Mouse (Mus musculus): ENCODE measurements around the gene Anks1b. TPM values are rescaled to one million over a fixed set of nuclear protein-coding genes. Genes with fewer than 3 reads are reported as not detected.
A peak's percentile ranks its signal among the peaks of the same experiment; 100 is the strongest.

The Anks1b gene
- polyA plus RNA-seq, 1 experiment from 2014 or later = 1.5 TPM

DNA sequence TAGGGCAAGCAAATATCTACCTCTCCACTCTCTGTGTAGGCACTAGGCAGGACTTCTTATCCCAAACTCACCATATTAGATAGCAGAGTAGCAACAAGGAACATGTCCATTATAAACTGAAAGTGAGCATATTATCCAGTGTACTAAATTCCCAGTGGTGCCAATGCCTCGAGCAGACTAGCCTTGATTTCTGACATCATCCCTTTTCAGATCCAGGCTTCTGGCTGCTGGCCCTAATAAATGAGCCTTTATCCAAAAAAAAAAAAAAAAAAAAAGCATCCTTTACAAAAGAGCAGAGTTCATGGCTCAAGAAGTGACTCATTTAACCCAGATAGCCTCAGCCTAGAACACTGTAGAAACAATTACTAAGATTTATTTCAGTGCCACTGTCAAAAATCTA, 568.3 kb downstream of the Anks1b start:
- H3K27me3 ChIP-seq (ENCODE audit: control insufficient read depth, insufficient read depth, low read length) = no peaks in the 10 kb centered on the region
- no peaks in the 10 kb centered on the region for H3K36me3 ChIP-seq (ENCODE audit: control insufficient read depth, insufficient read depth, low read length)
- no peaks in the 10 kb centered on the region for H3K9me3 ChIP-seq (ENCODE audit: control insufficient read depth, low read depth, low read length)
- H3K4me1 ChIP-seq (ENCODE audit: control insufficient read depth, insufficient read depth, low read length) = no peaks in the 10 kb centered on the region
- no peak for ATAC-seq (ENCODE audit: insufficient number of reproducible peaks, insufficient read depth, low FRiP score, low read depth)
- no peak overlapping the region for H3K9ac ChIP-seq (replicated peaks; ENCODE audit: low read depth, low read length)
- H3K4me2 ChIP-seq (replicated peaks; ENCODE audit: low read depth, low read length) = no peak overlapping the region
- no peak overlapping the region for H3K27ac ChIP-seq (ENCODE audit: low read length)
- H3K4me3 ChIP-seq (ENCODE audit: low read depth, low read length) = no peak overlapping the region
- WGBS = 56% methylated on average over 1 of the region's 1 CpGs

DNA sequence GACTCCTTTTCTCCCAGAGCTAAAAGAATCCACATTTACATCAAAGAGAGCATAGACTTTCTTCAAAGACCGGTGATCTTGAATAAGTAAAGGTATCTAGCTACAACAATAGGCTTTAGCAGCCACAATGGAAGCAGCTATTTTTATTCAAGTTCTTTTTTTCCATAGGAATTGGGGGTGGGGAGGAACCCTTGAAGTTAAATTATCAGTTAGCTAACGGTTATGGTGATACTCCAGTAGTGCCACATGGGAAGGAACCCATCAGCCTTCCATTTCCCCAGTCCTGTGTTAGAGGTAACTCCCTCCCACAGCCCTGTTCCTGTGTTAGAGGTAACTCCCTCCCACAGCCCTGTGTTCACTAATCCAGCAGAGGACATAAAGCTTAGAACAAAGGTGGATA, 591.6 kb downstream of the Anks1b start:
- H3K4me3 ChIP-seq (ENCODE audit: low read depth, low read length) = no peak overlapping the region
- no peaks in the 10 kb centered on the region for H3K36me3 ChIP-seq (ENCODE audit: control insufficient read depth, insufficient read depth, low read length)
- no peaks in the 10 kb centered on the region for H3K27me3 ChIP-seq (ENCODE audit: control insufficient read depth, insufficient read depth, low read length)
- H3K4me1 ChIP-seq (ENCODE audit: control insufficient read depth, insufficient read depth, low read length) = no peaks in the 10 kb centered on the region
- 75% methylated on average over 2 of the region's 2 CpGs for WGBS
- no peak overlapping the region for H3K27ac ChIP-seq (ENCODE audit: low read length)
- H3K4me2 ChIP-seq (replicated peaks; ENCODE audit: low read depth, low read length) = no peak overlapping the region
- no peak for ATAC-seq (ENCODE audit: insufficient number of reproducible peaks, insufficient read depth, low FRiP score, low read depth)
- H3K9ac ChIP-seq (replicated peaks; ENCODE audit: low read depth, low read length) = no peak overlapping the region
- no peaks in the 10 kb centered on the region for H3K9me3 ChIP-seq (ENCODE audit: control insufficient read depth, low read depth, low read length)

DNA sequence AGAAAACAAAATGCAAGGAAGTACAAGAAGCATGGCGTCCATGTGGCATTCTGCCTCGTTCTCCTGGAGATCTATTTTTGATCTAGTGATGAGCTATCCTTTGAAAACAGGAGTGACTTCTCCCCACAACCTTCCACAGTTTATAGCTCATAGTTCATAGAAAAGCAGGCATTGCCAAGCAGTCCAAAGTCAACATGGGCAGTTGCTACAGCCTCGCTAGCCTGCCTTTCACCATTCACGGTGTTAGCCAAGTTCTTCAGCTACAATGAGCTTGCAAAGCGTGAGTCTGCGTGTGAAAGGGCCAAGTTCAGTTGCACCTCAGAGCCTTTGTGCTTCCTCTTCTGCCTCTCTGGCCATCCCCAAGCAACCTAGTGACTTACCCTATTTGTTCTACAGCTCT, 592.1 kb downstream of the Anks1b start:
- 91% methylated on average over 6 of the region's 6 CpGs for WGBS
- ATAC-seq (ENCODE audit: insufficient number of reproducible peaks, insufficient read depth, low FRiP score, low read depth) = no peak

DNA sequence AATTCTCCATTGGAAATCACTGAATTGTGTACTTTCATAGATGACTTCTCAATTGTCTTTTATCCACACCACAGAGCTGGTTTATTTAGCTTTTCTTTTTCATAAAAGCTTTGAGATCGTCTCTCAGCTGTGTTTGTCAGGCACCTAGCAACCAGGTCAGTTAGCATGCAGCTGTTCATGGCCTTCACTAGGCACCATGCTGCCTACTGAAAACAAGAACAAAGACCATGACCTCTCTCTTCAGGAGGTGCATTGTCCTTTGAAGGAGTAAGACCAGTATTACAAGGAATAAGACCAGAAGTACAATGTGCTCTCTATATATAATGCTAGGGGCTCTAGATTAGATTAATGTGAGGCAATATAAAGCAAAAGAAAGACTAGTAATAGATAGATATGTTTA, 594.2 kb downstream of the Anks1b start:
- ATAC-seq (ENCODE audit: insufficient number of reproducible peaks, insufficient read depth, low FRiP score, low read depth) = no peak
- 39% methylated on average over 1 of the region's 1 CpGs for WGBS
- H3K36me3 ChIP-seq (ENCODE audit: control insufficient read depth, insufficient read depth, low read length) = no peaks in the 10 kb centered on the region

More for the DNA sequence above, 592.1 kb downstream of the Anks1b start:
- Histone ChIP-seq H3K4me3 (ENCODE audit: low read depth, low read length) (no peak overlapping the region), H3K27me3 (ENCODE audit: control insufficient read depth, insufficient read depth, low read length) (no peaks in the 10 kb centered on the region), H3K9me3 (ENCODE audit: control insufficient read depth, low read depth, low read length) (no peaks in the 10 kb centered on the region), H3K4me1 (ENCODE audit: control insufficient read depth, insufficient read depth, low read length) (no peaks in the 10 kb centered on the region), H3K9ac (replicated peaks; ENCODE audit: low read depth, low read length) (no peak overlapping the region), H3K4me2 (replicated peaks; ENCODE audit: low read depth, low read length) (no peak overlapping the region), H3K27ac (ENCODE audit: low read length) (no peak overlapping the region), H3K36me3 (ENCODE audit: control insufficient read depth, insufficient read depth, low read length) (no peaks in the 10 kb centered on the region)

DNA sequence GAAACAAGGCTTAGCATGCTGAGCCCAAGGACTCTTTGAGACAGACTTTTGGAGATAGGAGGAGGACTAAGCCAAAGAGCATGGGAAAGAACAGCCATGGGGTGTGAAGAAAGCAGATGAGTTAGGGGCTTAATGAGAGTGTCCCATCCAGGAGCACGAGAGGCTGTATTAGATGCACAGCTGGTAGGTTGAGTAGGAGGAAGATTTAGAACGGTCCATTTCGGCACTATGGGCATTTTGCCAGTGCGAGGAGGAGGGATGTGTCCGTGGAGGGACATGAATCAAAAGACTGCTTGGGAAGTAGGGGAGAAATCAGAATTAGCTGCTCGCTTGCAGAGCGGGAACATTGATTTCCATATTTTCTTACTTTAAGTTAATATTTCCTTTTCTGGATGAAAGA, 620.1 kb downstream of the Anks1b start:
- H3K9ac ChIP-seq (replicated peaks; ENCODE audit: low read depth, low read length) = no peak overlapping the region
- no peaks in the 10 kb centered on the region for H3K9me3 ChIP-seq (ENCODE audit: control insufficient read depth, low read depth, low read length)
- H3K4me1 ChIP-seq (ENCODE audit: control insufficient read depth, insufficient read depth, low read length) = no peaks in the 10 kb centered on the region
- H3K36me3 ChIP-seq (ENCODE audit: control insufficient read depth, insufficient read depth, low read length) = no peaks in the 10 kb centered on the region
- no peak for ATAC-seq (ENCODE audit: insufficient number of reproducible peaks, insufficient read depth, low FRiP score, low read depth)
- H3K27me3 ChIP-seq (ENCODE audit: control insufficient read depth, insufficient read depth, low read length) = no peaks in the 10 kb centered on the region
- no peak overlapping the region for H3K4me3 ChIP-seq (ENCODE audit: low read depth, low read length)
- WGBS = 60% methylated on average over 7 of the region's 7 CpGs
- no peak overlapping the region for H3K27ac ChIP-seq (ENCODE audit: low read length)
- H3K4me2 ChIP-seq (replicated peaks; ENCODE audit: low read depth, low read length) = no peak overlapping the region

More for the DNA sequence above, 594.2 kb downstream of the Anks1b start:
- H3K4me2 ChIP-seq (replicated peaks; ENCODE audit: low read depth, low read length) = no peak overlapping the region
- H3K27me3 ChIP-seq (ENCODE audit: control insufficient read depth, insufficient read depth, low read length) = no peaks in the 10 kb centered on the region
- H3K27ac ChIP-seq (ENCODE audit: low read length) = no peak overlapping the region
- H3K4me3 ChIP-seq (ENCODE audit: low read depth, low read length) = no peak overlapping the region
- H3K4me1 ChIP-seq (ENCODE audit: control insufficient read depth, insufficient read depth, low read length) = no peaks in the 10 kb centered on the region
- H3K9ac ChIP-seq (replicated peaks; ENCODE audit: low read depth, low read length) = no peak overlapping the region
- no peaks in the 10 kb centered on the region for H3K9me3 ChIP-seq (ENCODE audit: control insufficient read depth, low read depth, low read length)

DNA sequence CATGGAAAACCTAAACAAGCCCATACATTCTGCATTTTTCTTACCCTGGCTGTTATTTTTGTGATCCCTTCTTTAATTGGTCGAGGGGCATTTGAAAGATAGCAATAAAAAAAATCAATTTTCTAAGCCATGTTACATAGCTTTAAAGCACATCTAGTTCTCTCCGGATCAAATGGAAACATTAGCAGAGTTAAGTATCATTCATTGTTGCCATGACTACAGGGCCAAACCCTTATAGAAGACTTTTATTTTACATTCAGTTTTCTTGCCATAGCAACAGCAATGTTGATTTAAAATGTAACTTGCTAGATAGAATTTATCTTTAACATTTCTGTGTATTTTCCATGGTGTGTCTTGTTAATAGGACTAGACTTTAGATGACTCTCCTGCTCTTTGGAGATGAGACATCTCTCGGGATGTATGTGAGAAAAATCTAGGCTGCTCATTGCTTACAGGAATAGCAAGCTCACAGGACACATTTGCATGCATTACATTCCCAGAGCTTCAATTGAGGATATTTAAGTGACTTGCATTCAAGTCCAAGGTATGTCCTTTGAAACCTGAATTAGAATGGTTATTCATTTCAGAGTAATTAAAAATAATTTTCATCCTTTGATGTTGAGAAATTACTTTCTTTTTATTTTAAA, 620.8 kb downstream of the Anks1b start:
- H3K36me3 ChIP-seq (ENCODE audit: control insufficient read depth, insufficient read depth, low read length) = no peaks in the 10 kb centered on the region
- H3K9ac ChIP-seq (replicated peaks; ENCODE audit: low read depth, low read length) = no peak overlapping the region
- WGBS = 80% methylated on average over 3 of the region's 3 CpGs
- H3K9me3 ChIP-seq (ENCODE audit: control insufficient read depth, low read depth, low read length) = no peaks in the 10 kb centered on the region
- H3K4me2 ChIP-seq (replicated peaks; ENCODE audit: low read depth, low read length) = no peak overlapping the region
- no peaks in the 10 kb centered on the region for H3K4me1 ChIP-seq (ENCODE audit: control insufficient read depth, insufficient read depth, low read length)
- no peak for ATAC-seq (ENCODE audit: insufficient number of reproducible peaks, insufficient read depth, low FRiP score, low read depth)
- H3K27me3 ChIP-seq (ENCODE audit: control insufficient read depth, insufficient read depth, low read length) = no peaks in the 10 kb centered on the region
- no peak overlapping the region for H3K27ac ChIP-seq (ENCODE audit: low read length)
- H3K4me3 ChIP-seq (ENCODE audit: low read depth, low read length) = no peak overlapping the region

DNA sequence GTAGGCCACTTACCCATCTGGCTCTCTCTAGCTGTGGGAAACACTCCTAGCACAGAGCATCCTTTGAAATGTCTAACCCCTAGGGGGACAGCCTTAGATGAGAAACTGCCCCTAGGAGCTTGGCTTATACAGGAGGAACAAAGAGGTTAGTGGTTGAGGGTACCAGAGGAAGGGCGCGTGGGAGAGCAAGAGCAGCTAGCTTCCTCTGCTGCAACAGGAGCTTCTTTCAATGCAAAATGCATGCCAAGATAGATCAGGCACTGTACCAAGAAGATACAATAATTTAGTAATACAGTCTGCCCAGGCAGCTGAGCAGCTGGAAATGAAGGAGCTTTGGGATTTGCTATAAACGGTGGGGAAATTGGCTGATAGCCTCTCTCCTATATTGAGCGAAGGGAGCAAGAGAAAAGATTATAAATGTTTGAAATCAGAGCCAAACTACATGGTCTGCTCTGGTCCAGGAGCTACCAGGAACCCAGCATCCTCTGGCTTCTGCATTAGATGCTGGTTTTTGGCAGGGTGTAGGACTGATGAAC, 621.7 kb downstream of the Anks1b start:
- no peak overlapping the region for H3K27ac ChIP-seq (ENCODE audit: low read length)
- ATAC-seq (ENCODE audit: insufficient number of reproducible peaks, insufficient read depth, low FRiP score, low read depth) = peak; percentile 18; the same call in 1 of the 2 replicates
- H3K9me3 ChIP-seq (ENCODE audit: control insufficient read depth, low read depth, low read length) = no peaks in the 10 kb centered on the region
- no peaks in the 10 kb centered on the region for H3K4me1 ChIP-seq (ENCODE audit: control insufficient read depth, insufficient read depth, low read length)
- no peak overlapping the region for H3K4me2 ChIP-seq (replicated peaks; ENCODE audit: low read depth, low read length)
- no peak overlapping the region for H3K4me3 ChIP-seq (ENCODE audit: low read depth, low read length)
- no peak overlapping the region for H3K9ac ChIP-seq (replicated peaks; ENCODE audit: low read depth, low read length)
- H3K27me3 ChIP-seq (ENCODE audit: control insufficient read depth, insufficient read depth, low read length) = no peaks in the 10 kb centered on the region
- 75% methylated on average over 4 of the region's 4 CpGs for WGBS
- H3K36me3 ChIP-seq (ENCODE audit: control insufficient read depth, insufficient read depth, low read length) = no peaks in the 10 kb centered on the region

DNA sequence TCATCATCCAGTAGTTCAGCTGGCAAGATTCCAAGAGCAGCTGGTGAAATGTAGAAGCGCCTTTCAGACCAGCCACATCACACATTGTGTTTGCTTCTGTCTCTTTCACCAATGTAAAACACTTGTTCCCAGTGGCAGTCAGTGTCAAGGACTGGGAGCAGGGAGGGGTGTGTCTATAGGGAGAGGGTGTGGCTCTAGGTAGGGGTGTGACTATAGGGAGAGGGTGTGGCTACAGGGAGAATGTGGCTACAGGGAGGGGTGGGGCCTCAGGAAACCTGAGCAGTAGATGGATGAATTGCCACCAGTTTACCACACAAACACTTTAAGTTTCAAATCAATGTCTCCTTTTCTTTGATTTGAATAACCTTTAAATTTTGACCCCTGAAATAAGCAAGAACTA, 634.3 kb downstream of the Anks1b start:
- no peaks in the 10 kb centered on the region for H3K36me3 ChIP-seq (ENCODE audit: control insufficient read depth, insufficient read depth, low read length)
- no peak overlapping the region for H3K9ac ChIP-seq (replicated peaks; ENCODE audit: low read depth, low read length)
- H3K4me1 ChIP-seq (ENCODE audit: control insufficient read depth, insufficient read depth, low read length) = no peaks in the 10 kb centered on the region
- peak; percentile 33; the same call in 1 of the 2 replicates for ATAC-seq (ENCODE audit: insufficient number of reproducible peaks, insufficient read depth, low FRiP score, low read depth)
- no peak overlapping the region for H3K27ac ChIP-seq (ENCODE audit: low read length)
- no peaks in the 10 kb centered on the region for H3K9me3 ChIP-seq (ENCODE audit: control insufficient read depth, low read depth, low read length)
- H3K4me2 ChIP-seq (replicated peaks; ENCODE audit: low read depth, low read length) = no peak overlapping the region
- no peaks in the 10 kb centered on the region for H3K27me3 ChIP-seq (ENCODE audit: control insufficient read depth, insufficient read depth, low read length)
- WGBS = 46% methylated on average over 1 of the region's 1 CpGs
- no peak overlapping the region for H3K4me3 ChIP-seq (ENCODE audit: low read depth, low read length)

DNA sequence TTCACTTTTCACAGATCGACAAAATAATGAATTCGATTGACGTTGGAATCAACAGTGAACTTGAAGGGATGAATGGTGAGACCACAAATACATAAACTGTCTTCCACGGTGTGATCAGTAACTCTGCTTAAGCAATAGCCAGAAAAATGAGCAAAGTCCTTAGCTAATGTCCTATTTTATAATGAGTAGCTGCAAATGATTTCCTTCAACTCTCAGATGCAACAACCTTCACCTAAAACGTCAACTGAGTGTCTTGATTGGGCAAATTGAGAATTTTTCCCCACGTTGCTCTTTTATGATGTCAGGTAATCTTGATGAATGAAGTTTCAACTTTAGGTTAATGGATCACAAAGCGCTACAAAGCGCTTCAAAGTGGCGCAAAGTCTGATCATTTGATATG, 639.5 kb downstream of the Anks1b start:
- Histone ChIP-seq H3K9ac (replicated peaks; ENCODE audit: low read depth, low read length) (no peak overlapping the region), H3K36me3 (ENCODE audit: control insufficient read depth, insufficient read depth, low read length) (no peaks in the 10 kb centered on the region), H3K4me2 (replicated peaks; ENCODE audit: low read depth, low read length) (no peak overlapping the region), H3K27ac (ENCODE audit: low read length) (no peak overlapping the region), H3K4me3 (ENCODE audit: low read depth, low read length) (no peak overlapping the region), H3K27me3 (ENCODE audit: control insufficient read depth, insufficient read depth, low read length) (no peaks in the 10 kb centered on the region), H3K9me3 (ENCODE audit: control insufficient read depth, low read depth, low read length) (no peaks in the 10 kb centered on the region), H3K4me1 (ENCODE audit: control insufficient read depth, insufficient read depth, low read length) (no peaks in the 10 kb centered on the region)
- ATAC-seq (ENCODE audit: insufficient number of reproducible peaks, insufficient read depth, low FRiP score, low read depth) = no peak
- WGBS = 65% methylated on average over 9 of the region's 9 CpGs

Measured in stomach, embryonic 14.5 days (tissue).